Mouse (Mus musculus) small intestine, adult 2 months (tissue): ENCODE results near the gene Dhx57.

Source experiments
- CTCF ChIP-seq: fragments of 200-500 bp; IDR thresholded peaks from 2 replicates; pipeline ENCODE4 v1.5.1; 2012; ENCODE audit warnings: low read depth, mild to moderate bottlenecking, control low read depth, inconsistent platforms, low read length, moderate library complexity, mixed read lengths; ENCODE audit not compliant: insufficient replicate concordance, insufficient read length; ENCODE audit errors: extremely low read depth
- POLR2A ChIP-seq: fragments of 200-500 bp; IDR thresholded peaks from 2 replicates; pipeline ENCODE4 v1.6.1; 2012; ENCODE audit warnings: low read depth, mild to moderate bottlenecking, control low read depth, inconsistent platforms, low read length, moderate library complexity

DNA sequence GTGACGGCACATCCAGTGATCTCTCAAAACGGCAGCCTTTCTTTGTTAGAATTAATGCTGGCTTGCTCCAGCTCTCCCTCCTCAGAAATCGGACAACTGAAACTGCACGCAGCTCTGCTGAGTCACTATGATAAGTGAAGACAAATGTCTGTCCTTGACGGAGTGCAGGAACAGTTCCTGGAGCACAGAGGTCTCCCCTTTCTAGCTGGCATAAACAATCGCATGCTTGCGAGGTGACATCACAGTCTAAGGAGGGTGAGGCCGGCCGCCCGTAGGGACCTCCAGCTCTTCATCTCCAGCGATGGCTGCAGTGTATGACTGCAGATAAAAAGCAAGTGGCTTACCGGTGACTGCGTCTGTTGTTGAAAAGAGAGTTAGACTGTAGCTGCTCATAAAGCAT is 35.1 kb downstream of the Dhx57 start:
- TF ChIP-seq CTCF = no peak
- no peak for TF ChIP-seq POLR2A
